Mouse (Mus musculus): ENCODE results near the gene Stxbp4. TPM values are rescaled to one million over a fixed set of nuclear protein-coding genes. Genes with fewer than 3 reads are reported as not detected.

Stxbp4 gene
- polyA plus RNA-seq, 1 experiment: 8.8 TPM

- DNase-seq (ENCODE audit: extremely low spot score in 1 of 2, low spot score in 1 of 2): no peak
Observed at GRCm38 (mm10) chr11:90652603-90653002, 14.7 kb upstream of the Stxbp4 start.

- DNase-seq (ENCODE audit: extremely low spot score in 1 of 2, low spot score in 1 of 2): no peak
Observed at GRCm38 (mm10) chr11:90650231-90650885, 12.5 kb upstream of the Stxbp4 start.

GRCm38 (mm10) chr11:90649777-90650176 is 11.9 kb upstream of the Stxbp4 start:
- DNase-seq (ENCODE audit: extremely low spot score in 1 of 2, low spot score in 1 of 2): no peak

GRCm38 (mm10) chr11:90638312-90638830 is 487 bp upstream of the Stxbp4 start:
- peak in 1 of 2 experiments; percentile 26 for DNase-seq (ENCODE audit: extremely low spot score in 1 of 2, low spot score in 1 of 2)

- DNase-seq (ENCODE audit: extremely low spot score in 1 of 2, low spot score in 1 of 2): no peak
Observed at GRCm38 (mm10) chr11:90634661-90635060, 3.2 kb downstream of the Stxbp4 start.

- no peak for DNase-seq (ENCODE audit: extremely low spot score in 1 of 2, low spot score in 1 of 2)
Observed at GRCm38 (mm10) chr11:90632480-90632879, 5.4 kb downstream of the Stxbp4 start.

- no peak for DNase-seq (ENCODE audit: extremely low spot score in 1 of 2, low spot score in 1 of 2)
Observed at GRCm38 (mm10) chr11:90627751-90628150, 10.1 kb downstream of the Stxbp4 start.

GRCm38 (mm10) chr11:90625174-90625573 is 12.7 kb downstream of the Stxbp4 start:
- DNase-seq (ENCODE audit: extremely low spot score in 1 of 2, low spot score in 1 of 2): no peak

GRCm38 (mm10) chr11:90623477-90623876 is 14.4 kb downstream of the Stxbp4 start:
- DNase-seq (ENCODE audit: extremely low spot score in 1 of 2, low spot score in 1 of 2): peak in 1 of 2 experiments; percentile 80

GRCm38 (mm10) chr11:90622500-90622899 is 15.4 kb downstream of the Stxbp4 start:
- no peak for DNase-seq (ENCODE audit: extremely low spot score in 1 of 2, low spot score in 1 of 2)

GRCm38 (mm10) chr11:90622044-90622443 is 15.8 kb downstream of the Stxbp4 start:
- DNase-seq (ENCODE audit: extremely low spot score in 1 of 2, low spot score in 1 of 2): no peak

GRCm38 (mm10) chr11:90616431-90616830 is 21.5 kb downstream of the Stxbp4 start:
- peak in 1 of 2 experiments; percentile 50 for DNase-seq (ENCODE audit: extremely low spot score in 1 of 2, low spot score in 1 of 2)

GRCm38 (mm10) chr11:90614743-90615142 is 23.1 kb downstream of the Stxbp4 start:
- DNase-seq (ENCODE audit: extremely low spot score in 1 of 2, low spot score in 1 of 2): no peak

GRCm38 (mm10) chr11:90612118-90612517 is 25.8 kb downstream of the Stxbp4 start:
- DNase-seq (ENCODE audit: extremely low spot score in 1 of 2, low spot score in 1 of 2): no peak

GRCm38 (mm10) chr11:90603066-90603465 is 34.8 kb downstream of the Stxbp4 start:
- DNase-seq (ENCODE audit: extremely low spot score in 1 of 2, low spot score in 1 of 2): no peak

- no peak for DNase-seq (ENCODE audit: extremely low spot score in 1 of 2, low spot score in 1 of 2)
Observed at GRCm38 (mm10) chr11:90595826-90596225, 42.1 kb downstream of the Stxbp4 start.

- peak in 1 of 2 experiments; percentile 24 for DNase-seq (ENCODE audit: extremely low spot score in 1 of 2, low spot score in 1 of 2)
Observed at GRCm38 (mm10) chr11:90590996-90591395, 46.9 kb downstream of the Stxbp4 start.

GRCm38 (mm10) chr11:90586203-90586602 is 51.7 kb downstream of the Stxbp4 start:
- no peak for DNase-seq (ENCODE audit: extremely low spot score in 1 of 2, low spot score in 1 of 2)

GRCm38 (mm10) chr11:90585754-90586153 is 52.1 kb downstream of the Stxbp4 start:
- no peak for DNase-seq (ENCODE audit: extremely low spot score in 1 of 2, low spot score in 1 of 2)

- DNase-seq (ENCODE audit: extremely low spot score in 1 of 2, low spot score in 1 of 2): no peak
Observed at GRCm38 (mm10) chr11:90577057-90577780, 60.7 kb downstream of the Stxbp4 start.

GRCm38 (mm10) chr11:90576282-90576972 is 61.5 kb downstream of the Stxbp4 start:
- DNase-seq (ENCODE audit: extremely low spot score in 1 of 2, low spot score in 1 of 2): no peak
